In genomic region chr10:128980644-128981365, GRCm38 (mm10) we compare ENCODE assay signal across 18 mouse cellular contexts. TPM values are rescaled to one million over a fixed set of nuclear protein-coding genes. Genes with fewer than 3 reads are reported as not detected.
DNase-seq lines count a peak whose midpoint lies in the region; ATAC-seq and TF ChIP-seq lines count a peak whose summit lies in the region.
"Had no signal": no experiment of that assay in that cellular context is flagged by ENCODE, and none has a peak within 500 bp of the region (broad histone marks: within the 10 kb centered on the region; RNA-seq: fewer than 3 reads in every experiment).

No protein-coding gene starts in this region.

- no peaks in the 10 kb centered on the region for H3K36me3 ChIP-seq in liver, embryonic 13.5 days
- no peaks in the 10 kb centered on the region for H3K36me3 ChIP-seq in liver, embryonic 11.5 days (ENCODE audit: control insufficient read depth, insufficient read depth, low read length)
- H3K36me3 ChIP-seq in thymus, adult 2 months (ENCODE audit: control insufficient read depth, insufficient read depth, low read length) = no peaks in the 10 kb centered on the region
- H3K36me3 ChIP-seq: limb, embryonic 13.5 days; stomach, embryonic 15.5 days had no signal

- no peaks in the 10 kb centered on the region for H3K27me3 ChIP-seq in liver, embryonic 13.5 days
- no peaks in the 10 kb centered on the region; the same call in 1 of the 2 replicates for H3K27me3 ChIP-seq in liver, embryonic 11.5 days (replicated peaks; ENCODE audit: control insufficient read depth, insufficient read depth, low read length)
- no peaks in the 10 kb centered on the region for H3K27me3 ChIP-seq in thymus, adult 2 months (ENCODE audit: control insufficient read depth, insufficient read depth, low read length)
- H3K27me3 ChIP-seq: limb, embryonic 13.5 days; stomach, embryonic 15.5 days had no signal

- no peak overlapping the region for H3K27ac ChIP-seq in liver, embryonic 13.5 days
- H3K27ac ChIP-seq in liver, embryonic 11.5 days (ENCODE audit: low read depth, low read length) = no peak overlapping the region
- H3K27ac ChIP-seq in thymus, adult 2 months (ENCODE audit: control insufficient read depth, insufficient read depth, low read length) = no peak overlapping the region
- H3K27ac ChIP-seq: limb, embryonic 13.5 days; stomach, embryonic 15.5 days had no signal

- peak; percentile 63 for DNase-seq in heart, adult 11 months
- no peak for DNase-seq in heart, postnatal 4 days
- no peak for DNase-seq in liver, embryonic 13.5 days
- DNase-seq in liver, embryonic 11.5 days (ENCODE audit: low spot score) = no peak
- peak; percentile 87 for DNase-seq in ZHBTc4 (ENCODE audit: low read depth, low spot score)
- DNase-seq in lung, postnatal 25 days (ENCODE audit: low spot score) = peak; percentile 69
- DNase-seq in natural killer cell, adult 2 months (ENCODE audit: low spot score in 2 of 2) = no peak
- no peak for DNase-seq in thymus, adult 2 months
- DNase-seq: cerebellum, adult 8-10 months; right cerebral cortex, postnatal 25 days had no signal

- 52% methylated on average over 3 of the region's 3 CpGs for WGBS in liver, embryonic 13.5 days (ENCODE audit: insufficient replicate concordance)
- 67% methylated on average over 3 of the region's 3 CpGs for WGBS in liver, embryonic 11.5 days
- WGBS in thymus, adult 2 months = 93% methylated on average over 3 of the region's 3 CpGs

- H3K9ac ChIP-seq in liver, embryonic 13.5 days = no peak overlapping the region
- H3K9ac ChIP-seq in liver, embryonic 11.5 days (ENCODE audit: low read depth, low read length) = no peak overlapping the region
- H3K9ac ChIP-seq: limb, embryonic 13.5 days; stomach, embryonic 15.5 days had no signal

- H3K9me3 ChIP-seq in liver, embryonic 13.5 days (replicated peaks) = no peaks in the 10 kb centered on the region
- H3K9me3 ChIP-seq in liver, embryonic 11.5 days (ENCODE audit: control insufficient read depth, low read length) = no peaks in the 10 kb centered on the region
- H3K9me3 ChIP-seq: limb, embryonic 13.5 days; stomach, embryonic 15.5 days had no signal

- TF ChIP-seq POLR2A in thymus, adult 2 months (IDR thresholded peaks at IDR 0.05; ENCODE audit: control insufficient read depth, extremely low read depth, insufficient read depth, low read length, poor library complexity) = no peak

- no peak overlapping the region for H3K4me2 ChIP-seq in liver, embryonic 13.5 days
- no peak overlapping the region for H3K4me2 ChIP-seq in liver, embryonic 11.5 days
- H3K4me2 ChIP-seq: limb, embryonic 13.5 days; stomach, embryonic 15.5 days had no signal

- ATAC-seq in liver, embryonic 13.5 days (ENCODE audit: low read depth) = 0 out of 2 replicates have a peak, but pooled peaks have one; percentile 23
- ATAC-seq in liver, embryonic 11.5 days (replicated peaks; ENCODE audit: low FRiP score) = no peak
- ATAC-seq: forebrain, embryonic 14.5 days; hindbrain, embryonic 16.5 days had no signal

- no peak for TF ChIP-seq CTCF in thymus, adult 2 months (IDR thresholded peaks at IDR 0.05; ENCODE audit: borderline replicate concordance, control insufficient read depth, extremely low read depth, insufficient read depth, low read length, poor library complexity)

- no peaks in the 10 kb centered on the region for H3K4me1 ChIP-seq in liver, embryonic 13.5 days (replicated peaks)
- no peaks in the 10 kb centered on the region for H3K4me1 ChIP-seq in liver, embryonic 11.5 days (replicated peaks; ENCODE audit: control insufficient read depth, insufficient read depth, low read length)
- no peaks in the 10 kb centered on the region for H3K4me1 ChIP-seq in thymus, adult 2 months (replicated peaks; ENCODE audit: control insufficient read depth, insufficient read depth, low read length)
- H3K4me1 ChIP-seq: stomach, embryonic 15.5 days had no signal

- H3K4me3 ChIP-seq in liver, embryonic 13.5 days (replicated peaks) = no peak overlapping the region
- no peak overlapping the region for H3K4me3 ChIP-seq in liver, embryonic 11.5 days (ENCODE audit: low read depth, low read length)
- no peak overlapping the region for H3K4me3 ChIP-seq in thymus, adult 2 months (ENCODE audit: control insufficient read depth, insufficient read depth, low read length)
- H3K4me3 ChIP-seq: limb, embryonic 13.5 days; stomach, embryonic 15.5 days had no signal

RNA-seq across cellular contexts. Expression of gene Olfr9, which starts 8.4 kb away (rescaled TPM):
- not detected for total RNA-seq in heart, postnatal 4 days (2021)
- polyA plus RNA-seq in liver, embryonic 13.5 days (2015; fragmentation: Nextera tagmentation; extraction: Ambion mirVana) = not detected in 2 replicates
- polyA plus RNA-seq in liver, embryonic 11.5 days (2014; fragmentation: Nextera tagmentation; extraction: Ambion mirVana) = not detected in 2 replicates
- not detected in 2 replicates for polyA plus RNA-seq in thymus, adult 2 months (2012; rRNA removed)
- total RNA-seq: layer of hippocampus, adult 18-20 months; midbrain, postnatal 0 days had no signal
- polyA plus RNA-seq: embryonic facial prominence, embryonic 14.5 days; forebrain, embryonic 14.5 days; gonadal fat pad, adult 2 months; hindbrain, embryonic 16.5 days; limb, embryonic 13.5 days; midbrain, postnatal 0 days; stomach, embryonic 15.5 days had no signal

RNA-seq across cellular contexts. Expression of gene Mettl7b, which starts 20.0 kb away (rescaled TPM):
- total RNA-seq in heart, postnatal 4 days (2021) = under 1 TPM in 1 of 2 experiments, not detected in 1; 0.21 TPM
- not detected in 2 replicates for polyA plus RNA-seq in liver, embryonic 13.5 days (2015; fragmentation: Nextera tagmentation; extraction: Ambion mirVana)
- not detected in 2 replicates for polyA plus RNA-seq in liver, embryonic 11.5 days (2014; fragmentation: Nextera tagmentation; extraction: Ambion mirVana)
- polyA plus RNA-seq in thymus, adult 2 months (2012; rRNA removed) = 0.28 and 1.6 TPM in 2 replicates
- total RNA-seq: layer of hippocampus, adult 18-20 months; midbrain, postnatal 0 days had no signal
- polyA plus RNA-seq: embryonic facial prominence, embryonic 14.5 days; forebrain, embryonic 14.5 days; hindbrain, embryonic 16.5 days; midbrain, postnatal 0 days had no signal

RNA-seq across cellular contexts. Expression of gene Olfr763, which starts 29.8 kb away (rescaled TPM):
- not detected for total RNA-seq in heart, postnatal 4 days (2021)
- polyA plus RNA-seq in liver, embryonic 13.5 days (2015; fragmentation: Nextera tagmentation; extraction: Ambion mirVana) = not detected in 2 replicates
- not detected in 2 replicates for polyA plus RNA-seq in liver, embryonic 11.5 days (2014; fragmentation: Nextera tagmentation; extraction: Ambion mirVana)
- not detected in 2 replicates for polyA plus RNA-seq in thymus, adult 2 months (2012; rRNA removed)
- total RNA-seq: layer of hippocampus, adult 18-20 months; midbrain, postnatal 0 days had no signal
- polyA plus RNA-seq: embryonic facial prominence, embryonic 14.5 days; forebrain, embryonic 14.5 days; gonadal fat pad, adult 2 months; hindbrain, embryonic 16.5 days; limb, embryonic 13.5 days; midbrain, postnatal 0 days; stomach, embryonic 15.5 days had no signal

RNA-seq across cellular contexts. Expression of gene Itga7, which starts 47.2 kb away (rescaled TPM):
- total RNA-seq in heart, postnatal 4 days (2021) = 10 to 100 TPM; 69.6 to 78.5 TPM
- polyA plus RNA-seq in liver, embryonic 13.5 days (2015; fragmentation: Nextera tagmentation; extraction: Ambion mirVana) = 0.12 and 0.41 TPM in 2 replicates
- 0.14 and 0.21 TPM in 2 replicates for polyA plus RNA-seq in liver, embryonic 11.5 days (2014; fragmentation: Nextera tagmentation; extraction: Ambion mirVana)
- 5.9 and 14.5 TPM in 2 replicates for polyA plus RNA-seq in thymus, adult 2 months (2012; rRNA removed)

RNA-seq across cellular contexts. Expression of gene Bloc1s1, which starts 57.0 kb away (rescaled TPM):
- 100 to 1,000 TPM; 152 to 180 TPM for total RNA-seq in heart, postnatal 4 days (2021)
- polyA plus RNA-seq in liver, embryonic 13.5 days (2015; fragmentation: Nextera tagmentation; extraction: Ambion mirVana) = 81.9 and 87.1 TPM in 2 replicates
- polyA plus RNA-seq in liver, embryonic 11.5 days (2014; fragmentation: Nextera tagmentation; extraction: Ambion mirVana) = 128 and 140 TPM in 2 replicates
- 137 and 173 TPM in 2 replicates for polyA plus RNA-seq in thymus, adult 2 months (2012; rRNA removed)

Comparison
In these comparisons a context has a peak if more than half of its experiments do, and no peak if none do; other contexts are left out.
1. DNase-seq: peak in heart, adult 11 months (single experiment), ZHBTc4 (single experiment) and lung, postnatal 25 days (single experiment); none in heart, postnatal 4 days (single experiment), liver, embryonic 13.5 days (single experiment), liver, embryonic 11.5 days (single experiment), natural killer cell, adult 2 months (0 of 2) and thymus, adult 2 months (single experiment).